Comparison of ENCODE assay signal across 8 mouse cellular contexts in the genomic region with DNA sequence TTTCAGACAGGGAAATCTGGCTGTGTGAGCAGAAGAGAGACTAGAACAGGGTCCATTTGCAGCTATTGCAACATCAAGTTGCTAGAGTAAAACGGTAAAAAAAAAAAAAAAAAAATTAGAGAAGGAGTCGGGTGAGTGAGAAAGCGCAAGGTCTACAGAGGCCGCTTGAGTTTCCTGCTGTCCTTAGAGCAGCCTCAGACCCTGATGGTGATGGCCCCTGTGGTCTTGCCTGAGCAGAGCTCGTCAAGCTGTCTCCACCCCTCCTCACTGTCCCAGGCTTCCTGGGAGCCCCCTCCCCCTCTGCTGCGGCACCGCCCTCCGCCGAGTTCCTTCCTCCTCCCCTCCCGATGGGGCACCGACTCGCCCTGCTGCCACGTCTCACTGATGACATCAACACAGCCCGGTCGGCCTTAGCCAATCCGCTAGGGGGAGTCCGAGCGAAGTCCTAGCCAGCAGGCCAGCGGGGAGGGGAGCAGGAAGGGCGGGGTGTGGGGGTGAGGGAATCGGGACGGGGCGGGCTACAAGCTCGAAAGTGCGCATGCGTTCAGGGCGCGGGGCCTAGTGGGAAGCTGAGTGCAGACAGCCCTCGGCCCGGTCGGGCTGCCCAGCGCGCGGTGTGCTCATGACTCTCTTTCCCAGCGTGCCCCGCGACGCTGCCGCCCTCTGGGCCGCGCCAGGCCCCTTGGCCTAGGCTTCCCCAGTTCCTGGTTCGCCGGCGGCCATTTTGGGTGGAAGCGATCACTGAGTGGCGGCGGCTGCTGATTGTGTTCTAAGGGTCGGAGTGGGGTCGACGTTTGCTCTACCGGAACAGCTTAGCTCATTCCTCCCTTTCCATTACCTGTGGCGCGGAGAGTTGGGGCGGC. TPM values are rescaled to one million over a fixed set of nuclear protein-coding genes. Genes with fewer than 3 reads are reported as not detected.
DNase-seq lines count a peak whose midpoint lies in the region; ATAC-seq and TF ChIP-seq lines count a peak whose summit lies in the region.

A gene (plus strand): TSS at position 720 of the 863 bp plus-strand sequence.

- peak; percentile 73 for TF ChIP-seq CTCF in C2C12 (IDR thresholded peaks at IDR 0.05; ENCODE audit: control insufficient read depth, insufficient read depth, insufficient read length)
- TF ChIP-seq CTCF in brain, embryonic 14.5 days (IDR thresholded peaks at IDR 0.05; ENCODE audit: borderline replicate concordance, extremely low read depth, insufficient read depth, insufficient read length): peak; percentile 69; the same call in 1 of the 2 replicates
- TF ChIP-seq CTCF in liver, adult 2 months (IDR thresholded peaks at IDR 0.05; ENCODE audit: low read depth, low read length): peak; percentile 68

- H3K27me3 ChIP-seq in C2C12 (ENCODE audit: control insufficient read depth, insufficient read depth, insufficient read length) (no peaks in the 10 kb centered on the region), myocyte (ENCODE audit: control insufficient read depth, insufficient read depth, insufficient read length) (no peaks in the 10 kb centered on the region)
- H3K27me3 ChIP-seq in erythroblast, embryonic 14.5 days (ENCODE audit: control insufficient read depth): no peaks in the 10 kb centered on the region
- H3K27me3 ChIP-seq in heart, embryonic 11.5 days (ENCODE audit: control insufficient read depth, insufficient read depth, low read length): no peaks in the 10 kb centered on the region
- H3K27me3 ChIP-seq in kidney, embryonic 16.5 days (ENCODE audit: insufficient read depth, low read length): no peaks in the 10 kb centered on the region
- no peaks in the 10 kb centered on the region for H3K27me3 ChIP-seq in liver, adult 2 months (ENCODE audit: control insufficient read depth, insufficient read depth, low read length)
- H3K27me3 ChIP-seq in splenic B cell, adult 2 months (ENCODE audit: control insufficient read depth, insufficient read depth, low read length, poor library complexity, severe bottlenecking): no peaks in the 10 kb centered on the region; the same call in 1 of the 2 replicates

- H3ac ChIP-seq in C2C12 (ENCODE audit: control insufficient read depth, insufficient read length, low read depth) (peak within 1 kb of the TSS; percentile 94), myocyte (ENCODE audit: control insufficient read depth, insufficient read length) (peak within 1 kb of the TSS; percentile 45)

- peak; percentile 71; the same call in 1 of the 2 replicates for TF ChIP-seq POLR2A in brain, embryonic 14.5 days (IDR thresholded peaks at IDR 0.05; ENCODE audit: borderline replicate concordance, extremely low read depth, insufficient read depth, insufficient read length, poor library complexity, severe bottlenecking)
- peak; percentile 87 for TF ChIP-seq POLR2A in liver, adult 2 months (IDR thresholded peaks at IDR 0.05; ENCODE audit: extremely low read depth, insufficient read depth, low read length)
- peak; percentile 98 for TF ChIP-seq POLR2A in myocyte (IDR thresholded peaks at IDR 0.05; ENCODE audit: insufficient read length, low read depth)

- peak within 1 kb of the TSS; percentile 90 for H3K4me2 ChIP-seq in heart, embryonic 11.5 days
- peak within 1 kb of the TSS; percentile 71 for H3K4me2 ChIP-seq in kidney, embryonic 16.5 days (replicated peaks; ENCODE audit: low read depth, low read length)
- peak within 1 kb of the TSS; percentile 97 for H3K4me2 ChIP-seq in myocyte (ENCODE audit: low read depth)

- peak; percentile 97 for ATAC-seq in heart, embryonic 11.5 days (replicated peaks; ENCODE audit: insufficient number of reproducible peaks, low FRiP score, low TSS enrichment)
- ATAC-seq in kidney, embryonic 16.5 days (ENCODE audit: low FRiP score, low TSS enrichment): peak; percentile 98

- H3K79me2 ChIP-seq in C2C12 (ENCODE audit: control insufficient read depth, insufficient read depth) (peaks cover 47% of the 10 kb centered on the region), myocyte (ENCODE audit: control insufficient read depth, insufficient read depth) (peaks cover 42% of the 10 kb centered on the region)
- H3K79me2 ChIP-seq in liver, adult 2 months (ENCODE audit: control insufficient read depth, insufficient read depth, low read length): peaks cover 25% of the 10 kb centered on the region

- H3K4me1 ChIP-seq in erythroblast, embryonic 14.5 days (ENCODE audit: control insufficient read depth): peaks cover 45% of the 10 kb centered on the region
- H3K4me1 ChIP-seq in heart, embryonic 11.5 days (ENCODE audit: control insufficient read depth, insufficient read depth, low read length): peaks cover 32% of the 10 kb centered on the region
- H3K4me1 ChIP-seq in kidney, embryonic 16.5 days (ENCODE audit: insufficient read depth, low read length): peaks cover 36% of the 10 kb centered on the region
- peaks cover 22% of the 10 kb centered on the region for H3K4me1 ChIP-seq in liver, adult 2 months (ENCODE audit: control insufficient read depth, insufficient read depth, low read length)

- H3K36me3 ChIP-seq in C2C12 (ENCODE audit: control insufficient read depth, insufficient read depth) (peaks cover 16% of the 10 kb centered on the region), myocyte (ENCODE audit: control insufficient read depth, insufficient read depth) (no peaks in the 10 kb centered on the region)
- H3K36me3 ChIP-seq in erythroblast, embryonic 14.5 days (ENCODE audit: control insufficient read depth): peaks cover 21% of the 10 kb centered on the region
- H3K36me3 ChIP-seq in heart, embryonic 11.5 days (ENCODE audit: control insufficient read depth, insufficient read depth, low read length): no peaks in the 10 kb centered on the region
- no peaks in the 10 kb centered on the region for H3K36me3 ChIP-seq in kidney, embryonic 16.5 days (ENCODE audit: insufficient read depth, low read length)
- H3K36me3 ChIP-seq in liver, adult 2 months (ENCODE audit: control insufficient read depth, insufficient read depth, low read length): no peaks in the 10 kb centered on the region
- H3K36me3 ChIP-seq in splenic B cell, adult 2 months (ENCODE audit: control insufficient read depth, insufficient read depth, low read length, poor library complexity, severe bottlenecking): no peaks in the 10 kb centered on the region

- WGBS in heart, embryonic 11.5 days (ENCODE audit: insufficient replicate concordance): under 1% methylated on average over 54 of the region's 54 CpGs
- 0% methylated on average over 54 of the region's 54 CpGs for WGBS in kidney, embryonic 16.5 days
- WGBS in liver, adult 2 months: under 1% methylated on average over 54 of the region's 54 CpGs

- no peaks in the 10 kb centered on the region for H3K9me3 ChIP-seq in erythroblast, embryonic 14.5 days (ENCODE audit: control insufficient read depth, low read length)
- H3K9me3 ChIP-seq in heart, embryonic 11.5 days (replicated peaks; ENCODE audit: control insufficient read depth, low read length): no peaks in the 10 kb centered on the region
- H3K9me3 ChIP-seq in kidney, embryonic 16.5 days (ENCODE audit: low read length): no peaks in the 10 kb centered on the region

- peak within 1 kb of the TSS; percentile 99 for H3K27ac ChIP-seq in heart, embryonic 11.5 days (ENCODE audit: low read depth, low read length)
- H3K27ac ChIP-seq in kidney, embryonic 16.5 days (ENCODE audit: low read length): peak within 1 kb of the TSS; percentile 99
- peak within 1 kb of the TSS; percentile 94 for H3K27ac ChIP-seq in liver, adult 2 months (replicated peaks; ENCODE audit: insufficient read depth, low read depth, low read length)

- H3K4me3 ChIP-seq in C2C12 (ENCODE audit: insufficient read depth, poor library complexity, severe bottlenecking): peak within 1 kb of the TSS; percentile 98
- H3K4me3 ChIP-seq in erythroblast, embryonic 14.5 days (replicated peaks): peak within 1 kb of the TSS; percentile 89
- peak within 1 kb of the TSS; percentile 100 for H3K4me3 ChIP-seq in heart, embryonic 11.5 days (ENCODE audit: low read depth, low read length)
- H3K4me3 ChIP-seq in kidney, embryonic 16.5 days (ENCODE audit: low read length): peak within 1 kb of the TSS; percentile 100
- peak within 1 kb of the TSS; percentile 91 for H3K4me3 ChIP-seq in liver, adult 2 months (ENCODE audit: insufficient read depth, low read depth, low read length)
- peak within 1 kb of the TSS; percentile 84 for H3K4me3 ChIP-seq in myocyte

- peak; percentile 100 for DNase-seq in brain, embryonic 14.5 days (ENCODE audit: low read depth)
- DNase-seq in liver, adult 2 months (ENCODE audit: extremely low read depth, low read depth, low spot score): peak; percentile 96
- DNase-seq in splenic B cell, adult 2 months (ENCODE audit: low read depth, low spot score): peak; percentile 100

- peak within 1 kb of the TSS; percentile 99 for H3K9ac ChIP-seq in heart, embryonic 11.5 days (ENCODE audit: low read depth, low read length)
- peak within 1 kb of the TSS; percentile 99 for H3K9ac ChIP-seq in kidney, embryonic 16.5 days (replicated peaks; ENCODE audit: low read length)
- H3K9ac ChIP-seq in liver, adult 2 months (ENCODE audit: low read depth, low read length): peak within 1 kb of the TSS; percentile 99

- H3K79me3 ChIP-seq in C2C12 (ENCODE audit: low read depth): peaks cover 44% of the 10 kb centered on the region

TF ChIP-seq in C2C12, 6 proteins besides CTCF, POLR2A, EP300 and RAD21:
- TF ChIP-seq CEBPB (IDR thresholded peaks at IDR 0.05; ENCODE audit: low read depth): peak; percentile 89
- no peak for TF ChIP-seq MYOD1 (IDR thresholded peaks at IDR 0.05; ENCODE audit: control insufficient read depth, insufficient read length, low read depth)

TF ChIP-seq in myocyte, 11 proteins besides CTCF, POLR2A, EP300 and RAD21 (continues in another document):
- no peak for TF ChIP-seq TCF12 (IDR thresholded peaks at IDR 0.05; ENCODE audit: insufficient read depth, poor library complexity, severe bottlenecking)
- peak; percentile 75 for TF ChIP-seq CEBPB (IDR thresholded peaks at IDR 0.05; ENCODE audit: insufficient read depth, poor library complexity, severe bottlenecking)
- TF ChIP-seq E2F4 (IDR thresholded peaks at IDR 0.05; ENCODE audit: insufficient read depth): no peak
- TF ChIP-seq USF1 (IDR thresholded peaks at IDR 0.05; ENCODE audit: low read depth): no peak
- peak; percentile 99 for TF ChIP-seq POLR2AphosphoS2 (IDR thresholded peaks at IDR 0.05; ENCODE audit: insufficient read length, low read depth)
- TF ChIP-seq REST (IDR thresholded peaks at IDR 0.05; ENCODE audit: insufficient read depth, insufficient read length): no peak
- no peak for TF ChIP-seq MAX (IDR thresholded peaks at IDR 0.05; ENCODE audit: low read depth)
- TF ChIP-seq SRF (IDR thresholded peaks at IDR 0.05; ENCODE audit: control insufficient read depth, insufficient read length, low read depth): no peak
- TF ChIP-seq TCF3 (IDR thresholded peaks at IDR 0.05; ENCODE audit: insufficient read length, low read depth): no peak

RNA-seq across cellular contexts. Expression of the gene that starts here (rescaled TPM):
- polyA plus RNA-seq in C2C12 (2012; fragmentation: generic; extraction: Trizol): 96.8 TPM
- polyA plus RNA-seq in brain, embryonic 14.5 days (2012; rRNA removed): 214 TPM in 2 replicates
- polyA plus RNA-seq in erythroblast, embryonic 14.5 days (2012): 2.3 and 2.8 TPM in 2 replicates
- polyA plus RNA-seq in heart, embryonic 11.5 days (2014; fragmentation: Nextera tagmentation; extraction: Ambion mirVana): 197 and 209 TPM in 2 replicates
- 261 and 265 TPM in 2 replicates for polyA plus RNA-seq in kidney, embryonic 16.5 days (2015; fragmentation: Nextera tagmentation; extraction: Ambion mirVana)
- total RNA-seq in liver, adult 2 months (2014; rRNA removed): 93.4 and 99.1 TPM in 2 replicates
- 48.5 and 50.4 TPM in 2 replicates for polyA plus RNA-seq in liver, adult 2 months (2012; rRNA removed)
- polyA plus RNA-seq in myocyte (2012; fragmentation: generic; extraction: Trizol): 107 TPM

Comparison
In these comparisons a context has a peak if more than half of its experiments do, and no peak if none do; other contexts are left out.
1. Peak in every context shown above with its lines: DNase-seq, ATAC-seq, H3K4me3 ChIP-seq and H3K27ac ChIP-seq.
2. RNA of the gene that starts here (polyA plus RNA-seq): 261 to 265 TPM in kidney, embryonic 16.5 days, 214 TPM in brain, embryonic 14.5 days, 197 to 209 TPM in heart, embryonic 11.5 days, 107 TPM in myocyte (single experiment), 96.8 TPM in C2C12 (single experiment) and 48.5 to 50.4 TPM in liver, adult 2 months; 2.3 to 2.8 TPM in erythroblast, embryonic 14.5 days; every median in the first group is over 10 times any median in the second.